Mouse (Mus musculus): ENCODE data around the gene Fhit. TPM values are rescaled to one million over a fixed set of nuclear protein-coding genes. Genes with fewer than 3 reads are reported as not detected.

The Fhit gene
- total RNA-seq, 2 experiments from 2014 or later, result 0.74 to 1.9 TPM

DNA sequence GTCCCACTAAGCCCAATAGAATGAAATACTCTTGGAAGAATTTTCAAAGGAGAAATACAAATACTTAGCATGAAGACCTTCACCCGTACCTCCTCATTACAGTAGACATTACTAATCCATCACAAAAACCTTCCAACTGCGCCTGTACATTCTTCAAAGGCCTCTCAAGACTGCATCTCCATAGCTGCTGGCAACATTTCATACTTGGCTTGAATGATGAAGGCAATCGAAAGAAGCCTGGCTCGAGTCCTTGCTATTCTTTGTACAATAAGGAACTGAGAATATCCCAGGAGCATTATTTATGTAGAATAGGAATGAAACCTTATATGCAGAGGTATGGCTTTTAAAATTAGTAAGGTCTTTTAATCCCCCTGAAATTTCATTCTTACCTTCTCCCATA is 636.0 kb downstream of the Fhit start:
- DNase-seq (ENCODE audit: low spot score), result no peak

DNA sequence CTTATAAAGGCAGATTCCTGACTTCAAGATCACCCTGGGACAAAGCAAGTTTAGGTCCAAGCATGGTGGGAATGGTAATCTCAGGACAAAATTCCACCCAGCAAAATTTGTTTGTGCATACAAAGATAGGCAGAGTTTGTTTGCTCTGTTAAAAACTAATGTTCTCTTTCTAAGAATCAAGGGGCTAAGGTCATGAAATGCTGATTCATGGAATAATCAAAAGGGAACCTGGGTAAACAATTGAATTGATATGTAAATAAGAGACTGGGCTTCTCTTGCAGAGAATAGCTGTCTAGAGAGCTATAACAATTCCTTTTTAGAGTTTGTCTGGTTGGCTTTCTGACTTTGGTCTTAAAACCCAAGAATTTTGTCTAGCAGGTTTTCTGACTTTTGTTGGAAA is 647.8 kb downstream of the Fhit start:
- DNase-seq (ENCODE audit: low spot score), result no peak

DNA sequence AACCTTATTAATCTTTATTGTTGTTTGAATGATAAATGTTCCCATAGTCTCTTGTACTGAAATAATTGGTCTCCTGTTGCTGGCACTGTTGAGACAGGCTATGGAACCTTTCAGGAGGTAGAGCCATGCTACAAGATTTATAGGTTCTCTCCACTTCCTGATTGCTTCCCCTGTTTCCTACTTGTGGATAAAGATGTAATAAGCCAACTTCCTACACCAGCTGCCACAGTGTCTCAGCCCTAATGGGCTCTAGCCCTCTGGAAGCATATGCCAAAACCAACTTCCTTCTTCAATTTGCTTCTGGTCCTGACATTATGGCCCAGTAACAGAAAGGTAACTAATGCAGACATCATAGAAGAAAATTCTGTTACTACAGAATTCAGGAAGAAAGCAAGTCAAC is 652.6 kb downstream of the Fhit start:
- DNase-seq (ENCODE audit: low spot score), result no peak

DNA sequence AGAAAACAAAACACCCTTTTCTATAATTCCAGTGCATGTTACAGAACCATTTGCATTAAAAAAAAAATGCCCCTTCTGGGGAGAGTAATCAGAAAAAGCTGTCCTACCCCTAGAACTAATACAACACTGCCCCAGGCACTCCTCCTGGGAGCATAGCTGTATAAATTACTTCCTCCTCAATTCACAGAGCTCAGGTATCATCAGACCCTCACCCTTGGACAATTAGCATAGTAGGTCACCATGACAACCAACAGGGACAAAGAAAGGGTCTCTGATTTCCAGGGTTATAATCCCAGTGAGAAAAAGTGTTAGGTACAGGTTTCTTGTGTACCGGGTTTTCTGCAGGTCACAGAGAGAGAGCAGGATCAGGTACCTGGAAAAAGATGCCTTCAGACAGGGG is 654.3 kb downstream of the Fhit start:
- no peak for DNase-seq (ENCODE audit: low spot score)

DNA sequence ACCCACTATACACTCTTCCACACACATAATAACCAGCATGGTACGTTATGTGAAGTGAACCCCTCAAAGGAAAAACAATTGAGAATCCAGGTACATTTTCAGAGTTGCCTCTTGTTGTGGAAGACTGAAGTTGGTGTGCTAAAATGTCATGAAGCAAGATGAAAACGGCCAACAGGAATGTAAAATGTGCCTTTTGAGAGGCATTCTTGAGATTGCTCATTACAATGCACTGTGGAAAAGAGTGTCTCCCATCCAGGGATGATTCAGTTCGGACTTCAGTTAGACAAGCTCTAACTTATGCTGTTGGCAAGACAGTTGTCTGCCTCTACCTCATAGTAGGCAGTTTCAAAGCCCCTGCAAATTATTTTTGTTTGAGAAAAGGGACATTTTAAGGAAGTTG is 676.0 kb downstream of the Fhit start:
- DNase-seq (ENCODE audit: low spot score), result no peak

DNA sequence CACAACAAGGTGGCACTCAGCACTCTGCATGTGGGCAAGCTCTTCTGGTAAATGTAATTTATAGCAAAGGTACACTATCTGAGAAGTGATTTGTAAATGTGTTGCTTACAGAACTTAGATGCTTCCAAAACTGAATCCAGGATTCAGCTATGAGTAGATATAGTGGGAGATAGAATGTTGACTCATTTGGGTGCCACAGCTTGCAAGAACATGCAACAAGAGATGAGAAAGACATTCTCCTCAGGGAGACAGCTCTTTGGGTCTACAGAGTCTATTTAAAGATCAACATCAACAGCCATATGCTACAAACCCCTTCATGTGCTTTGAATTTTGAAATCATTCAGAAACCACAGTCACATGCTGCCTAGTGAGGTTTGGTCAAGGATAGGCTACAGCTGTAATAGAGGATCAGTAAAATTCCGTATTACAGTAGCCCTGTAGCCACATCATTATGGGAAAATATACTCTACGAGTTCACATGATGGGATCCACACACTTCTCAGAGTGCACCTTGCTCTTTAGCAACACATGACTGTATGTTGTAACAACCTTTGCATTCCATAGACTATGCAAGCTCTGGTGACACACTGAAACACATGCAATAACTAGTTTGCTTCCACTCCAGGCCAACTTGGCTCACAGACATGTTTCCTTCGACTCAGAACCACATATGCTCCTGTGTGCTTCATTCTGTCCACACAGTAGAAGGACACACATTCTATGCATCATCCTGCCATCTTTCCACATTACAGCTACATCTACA is 678.8 kb downstream of the Fhit start:
- DNase-seq (ENCODE audit: low spot score), result no peak

DNA sequence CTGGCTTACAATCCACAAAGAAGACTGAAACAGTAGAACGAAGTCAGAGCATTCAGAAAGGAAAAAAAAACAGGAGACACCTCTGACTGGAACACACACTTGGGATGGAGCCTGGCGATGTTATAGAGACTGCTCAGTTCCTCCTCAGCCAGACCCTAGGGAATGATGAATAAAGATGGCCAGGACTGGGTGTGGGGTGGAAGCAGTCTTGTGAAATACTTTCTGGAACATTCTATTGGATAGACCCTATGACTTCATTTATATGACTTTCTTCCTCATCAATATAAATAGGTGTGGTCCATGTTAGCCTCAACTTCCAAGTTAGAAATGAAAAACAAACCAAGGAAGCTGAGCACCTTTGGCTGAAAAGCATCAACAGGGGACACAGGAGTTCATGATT is 680.5 kb downstream of the Fhit start:
- peak; percentile 23 for DNase-seq (ENCODE audit: low spot score)

DNA sequence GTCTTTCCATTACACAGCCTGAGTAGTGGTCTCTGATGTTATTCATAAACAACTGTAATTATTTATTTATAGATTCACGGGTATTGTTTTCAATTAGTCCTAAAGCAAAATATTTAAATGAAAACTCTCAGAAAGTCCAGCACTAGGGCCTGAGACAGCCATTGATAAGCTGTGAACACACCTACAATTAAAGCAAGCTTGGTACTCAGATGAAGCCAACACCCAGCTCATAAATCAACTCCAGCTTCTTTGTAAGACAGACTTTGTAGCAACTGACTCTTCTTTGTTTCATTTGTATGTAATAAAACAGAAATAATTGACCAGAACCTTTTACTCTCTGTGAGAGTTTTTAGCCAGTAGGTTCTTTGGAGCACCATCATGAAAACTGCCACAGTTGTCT is 681.2 kb downstream of the Fhit start:
- DNase-seq (ENCODE audit: low spot score), result no peak

DNA sequence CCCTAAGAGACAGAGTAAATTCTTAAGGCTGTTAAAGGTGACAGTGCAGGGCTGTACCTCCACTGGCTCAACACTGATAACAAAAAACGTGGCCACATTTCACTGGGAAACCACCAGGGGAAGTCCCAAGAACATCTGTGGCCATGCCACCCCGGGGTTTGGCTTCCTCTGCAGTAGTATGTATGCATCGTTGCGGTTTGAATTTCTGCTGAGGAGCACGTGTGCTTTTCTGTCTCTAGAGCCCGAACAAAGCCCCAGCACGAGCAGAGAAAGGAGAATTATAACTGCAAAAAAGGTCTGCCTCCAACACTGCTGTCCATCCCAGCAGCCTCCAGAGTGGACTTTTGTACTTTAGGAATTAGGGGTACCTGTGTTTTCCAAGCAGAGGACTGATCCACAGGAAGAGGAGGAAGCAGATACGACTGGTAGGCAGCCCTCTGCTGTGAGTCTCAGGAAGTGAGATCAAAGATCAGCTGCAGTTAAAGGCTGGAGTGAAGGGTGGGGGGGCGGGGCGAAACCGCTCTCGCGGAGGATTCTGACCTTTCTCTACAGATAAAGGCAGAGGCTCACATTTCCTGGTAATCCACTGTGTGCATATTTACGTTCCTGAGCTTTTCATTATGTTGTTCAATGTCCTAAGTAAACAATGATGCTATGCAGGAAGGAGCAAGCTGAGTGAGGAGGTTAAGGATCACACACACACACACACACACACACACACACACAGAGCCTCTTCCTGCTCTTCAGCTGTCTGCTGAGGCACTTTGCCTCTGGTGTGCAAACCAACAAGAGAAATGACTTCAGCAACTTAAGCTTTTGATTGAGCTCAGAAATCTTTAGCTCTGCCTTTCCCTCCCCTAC is 708.6 kb downstream of the Fhit start:
- DNase-seq (ENCODE audit: low spot score), result peak; percentile 4

DNA sequence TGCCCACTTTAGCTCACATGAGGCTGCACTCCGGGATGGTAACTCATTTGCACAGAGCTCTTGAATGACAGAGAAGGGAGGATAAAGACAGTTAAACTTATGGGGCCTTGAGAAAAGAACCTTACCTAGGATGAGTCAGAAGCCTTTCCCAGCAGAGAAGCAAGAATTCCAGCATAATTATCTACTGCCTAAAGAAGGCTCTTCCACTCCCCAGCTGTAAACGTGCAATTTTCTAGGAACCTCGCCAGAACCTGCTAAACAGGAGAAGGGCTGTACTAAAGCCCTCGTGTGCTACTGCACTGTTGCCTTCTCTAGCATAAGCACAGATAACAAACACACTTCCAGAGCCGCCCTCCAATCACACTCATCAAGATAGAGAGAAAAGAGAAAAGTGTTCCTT is 709.6 kb downstream of the Fhit start:
- DNase-seq (ENCODE audit: low spot score), result no peak

DNA sequence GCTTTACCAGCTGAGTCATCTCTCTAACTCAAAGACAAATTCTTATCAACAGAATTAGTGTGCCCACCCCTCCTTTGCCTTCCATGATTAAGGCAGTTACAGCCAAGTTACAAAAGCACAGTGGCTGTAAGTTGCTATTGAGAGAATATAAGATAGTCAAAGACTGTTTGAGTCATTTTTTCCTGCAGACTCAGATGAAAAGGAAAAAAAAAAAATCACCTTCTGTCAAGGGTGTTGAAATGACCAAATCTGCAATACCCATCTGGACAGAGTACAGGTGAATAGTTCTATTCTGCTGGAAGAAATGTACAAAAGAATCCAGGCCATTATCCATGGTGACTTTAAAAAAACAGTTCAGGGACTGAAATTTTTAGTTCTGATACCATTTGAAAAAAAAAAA is 716.5 kb downstream of the Fhit start:
- no peak for DNase-seq (ENCODE audit: low spot score)

DNA sequence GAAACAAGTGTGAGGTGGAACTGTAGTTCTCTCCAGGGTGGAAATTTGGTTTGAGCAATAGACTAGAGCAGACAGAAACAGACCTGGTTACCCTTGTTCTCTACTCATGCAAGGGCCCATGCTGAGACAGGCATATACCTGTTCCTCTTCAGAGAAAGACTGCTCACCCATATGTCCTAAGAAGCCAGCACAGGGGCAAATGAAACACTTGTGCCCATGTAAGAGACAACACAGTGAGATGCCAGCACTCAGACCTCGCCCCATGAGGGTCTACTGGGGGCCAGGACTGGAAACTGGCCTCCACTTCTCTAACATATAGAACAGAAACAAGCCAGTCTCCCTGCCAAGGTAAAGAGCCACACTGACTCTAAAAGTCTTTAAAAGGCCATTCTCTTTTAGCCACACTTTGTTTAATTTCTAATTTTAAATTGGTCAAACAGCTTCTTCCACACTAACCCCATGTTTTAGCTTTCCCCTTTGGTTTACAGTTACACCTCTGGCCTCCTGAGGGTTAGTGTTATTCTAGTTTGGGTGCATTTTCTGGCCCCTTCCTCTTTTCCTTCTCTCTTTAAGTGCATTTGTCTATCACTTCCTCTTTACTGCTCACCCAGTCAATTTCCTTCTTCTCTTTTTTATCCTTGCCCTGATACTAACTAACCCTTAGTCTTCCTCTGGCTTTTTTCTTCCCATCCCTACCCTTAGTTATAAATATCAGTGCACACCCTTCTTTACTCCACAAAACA is 722.7 kb downstream of the Fhit start:
- no peak for DNase-seq (ENCODE audit: low spot score)

DNA sequence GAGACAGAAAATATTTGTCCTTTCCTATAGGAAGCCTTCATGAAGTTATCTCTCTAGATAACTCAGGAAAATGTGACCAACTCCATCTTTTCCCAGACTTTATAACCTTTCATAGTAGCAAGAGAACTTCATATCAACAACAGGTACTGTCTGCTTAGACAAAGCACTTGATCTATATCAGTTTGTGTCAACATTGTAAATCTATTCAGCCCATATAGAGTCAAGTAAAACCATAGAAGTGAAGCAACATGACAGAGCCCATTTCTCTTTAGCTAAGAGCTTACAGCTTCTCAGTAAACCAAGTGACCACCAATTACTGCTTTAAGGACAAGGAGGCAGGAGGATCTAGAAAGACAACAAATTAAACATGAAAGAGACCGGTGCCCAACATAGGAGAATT is 725.6 kb downstream of the Fhit start:
- no peak for DNase-seq (ENCODE audit: low spot score)

DNA sequence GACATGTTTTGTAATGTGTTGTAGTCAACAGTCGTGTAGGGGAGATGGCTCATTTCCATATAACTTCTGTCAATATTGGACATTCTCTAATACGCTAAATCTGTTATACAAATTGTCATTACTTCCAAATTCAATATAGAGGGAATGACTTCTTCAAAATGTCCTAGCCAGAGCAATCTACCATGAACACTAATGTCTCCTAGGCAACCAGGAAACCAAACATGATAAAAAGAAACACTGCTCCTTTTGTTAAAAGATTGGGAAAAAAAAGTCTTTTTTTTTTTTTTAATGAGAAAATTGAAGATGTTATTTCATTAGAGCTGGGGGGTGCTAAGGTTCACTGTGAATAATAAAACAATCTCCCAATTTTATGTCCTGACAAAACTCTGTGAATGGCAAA is 729.3 kb downstream of the Fhit start:
- DNase-seq (ENCODE audit: low spot score), result no peak

DNA sequence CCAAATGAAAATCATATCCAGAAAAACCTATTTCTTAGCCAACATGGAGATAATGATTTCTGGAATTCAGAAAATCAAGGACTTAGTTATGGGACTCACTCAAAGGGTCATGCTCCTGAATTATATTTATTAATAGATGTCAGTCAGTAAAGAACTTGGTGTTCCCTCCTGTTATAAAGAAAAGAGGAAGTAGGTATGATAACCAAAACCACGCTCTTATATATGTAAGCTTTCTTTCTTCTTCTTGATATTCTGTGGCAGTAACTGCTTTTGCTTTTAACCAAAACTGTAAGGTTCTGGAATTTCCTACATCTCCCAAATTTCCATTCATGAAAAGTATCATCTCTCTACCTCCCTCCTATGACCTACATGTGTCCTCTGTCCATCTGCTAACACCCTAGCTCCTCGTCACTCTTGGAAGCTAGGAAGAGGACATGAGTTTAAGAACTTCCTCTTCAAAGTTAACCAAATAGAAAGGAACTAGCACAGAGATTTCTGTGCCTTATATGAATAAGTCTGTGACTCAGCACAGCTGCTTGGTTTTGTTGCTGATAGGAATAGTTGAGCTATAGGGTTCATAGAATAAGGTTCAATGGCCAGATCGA is 731.3 kb downstream of the Fhit start:
- DNase-seq (ENCODE audit: low spot score), result no peak

DNA sequence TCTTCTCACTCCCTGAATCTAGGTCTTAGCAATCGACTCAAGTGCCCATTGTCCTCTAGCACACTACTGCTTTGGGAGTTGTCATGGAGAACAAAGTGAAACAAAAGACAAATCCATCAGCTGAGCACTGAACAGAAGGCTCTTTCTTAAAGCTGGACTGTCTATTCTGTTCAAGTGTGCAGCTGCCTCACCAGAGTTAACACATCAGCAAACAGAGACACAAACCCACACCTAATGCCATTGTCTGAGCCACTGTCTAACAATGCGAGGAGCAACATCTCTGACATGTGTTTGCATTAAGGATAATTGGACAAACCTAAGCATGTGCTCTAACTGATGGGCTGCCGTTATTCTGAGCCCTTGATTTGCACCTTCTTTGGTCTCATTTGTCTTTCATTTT is 738.3 kb downstream of the Fhit start:
- DNase-seq (ENCODE audit: low spot score), result no peak

DNA sequence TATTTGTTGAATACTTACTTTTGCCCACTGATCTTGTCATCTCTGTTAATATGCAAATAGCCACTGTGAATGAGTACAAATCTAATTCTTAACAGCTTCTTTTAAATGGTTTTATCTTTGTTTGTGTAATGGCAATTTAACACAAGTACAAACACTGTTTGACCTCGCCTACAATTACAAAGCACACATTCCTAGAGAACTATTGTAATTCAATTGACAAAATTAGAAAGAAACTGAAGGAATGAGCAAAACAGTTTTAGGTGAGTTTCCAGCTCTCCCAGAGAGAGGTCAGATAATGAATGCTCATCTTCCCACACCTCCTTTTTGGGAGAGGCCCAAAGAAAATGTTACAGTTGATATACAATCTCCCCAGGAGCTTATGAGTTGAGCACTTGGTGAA is 739.6 kb downstream of the Fhit start:
- DNase-seq (ENCODE audit: low spot score), result no peak

DNA sequence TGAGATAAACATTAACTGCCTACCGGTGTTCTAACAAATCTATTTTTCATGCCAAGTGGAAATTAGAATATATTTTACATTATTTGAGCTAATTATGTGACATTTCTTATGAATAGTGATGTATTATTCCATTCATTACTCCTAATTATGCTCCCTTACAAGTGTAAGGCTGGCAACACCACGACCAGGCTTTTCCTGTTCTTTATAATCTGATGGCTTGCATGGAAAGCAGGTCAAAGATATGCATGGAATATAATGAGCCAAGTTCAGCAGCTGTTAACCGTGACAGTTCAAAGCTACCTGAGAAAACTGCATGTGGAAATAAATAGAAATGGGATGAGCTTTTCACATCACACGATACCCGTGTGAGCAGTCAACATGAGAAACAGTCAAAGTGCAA is 746.8 kb downstream of the Fhit start:
- no peak for DNase-seq (ENCODE audit: low spot score)

DNA sequence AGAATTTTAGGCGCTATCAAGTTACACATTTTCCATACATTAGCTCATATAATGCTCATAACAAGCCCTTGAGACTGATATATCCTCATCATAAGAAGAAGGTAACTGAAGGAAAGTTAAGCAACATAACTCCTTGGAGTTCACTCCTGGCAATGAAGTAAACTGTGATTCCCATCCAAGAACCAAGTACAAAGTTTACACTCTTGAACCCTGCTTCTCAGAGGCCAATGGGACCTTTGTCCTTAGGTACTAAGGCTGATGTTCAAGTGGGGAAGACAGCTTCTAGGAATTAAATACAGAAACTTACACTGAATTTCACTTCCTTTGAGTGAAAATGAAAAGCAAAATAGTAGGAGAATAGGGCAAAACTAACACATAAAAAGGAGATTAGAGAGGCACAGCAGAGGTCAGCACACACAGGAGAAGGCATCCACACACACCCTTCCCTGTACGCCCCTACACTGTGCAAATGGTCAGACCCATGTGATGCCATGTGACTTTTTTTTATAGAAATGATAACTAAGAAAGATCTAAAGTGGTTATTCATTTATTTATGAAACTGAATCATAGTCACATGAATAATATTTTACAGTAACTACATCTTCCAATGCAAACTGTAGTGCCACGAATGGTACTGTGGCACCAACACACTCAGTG is 752.4 kb downstream of the Fhit start:
- DNase-seq (ENCODE audit: low spot score), result no peak

DNA sequence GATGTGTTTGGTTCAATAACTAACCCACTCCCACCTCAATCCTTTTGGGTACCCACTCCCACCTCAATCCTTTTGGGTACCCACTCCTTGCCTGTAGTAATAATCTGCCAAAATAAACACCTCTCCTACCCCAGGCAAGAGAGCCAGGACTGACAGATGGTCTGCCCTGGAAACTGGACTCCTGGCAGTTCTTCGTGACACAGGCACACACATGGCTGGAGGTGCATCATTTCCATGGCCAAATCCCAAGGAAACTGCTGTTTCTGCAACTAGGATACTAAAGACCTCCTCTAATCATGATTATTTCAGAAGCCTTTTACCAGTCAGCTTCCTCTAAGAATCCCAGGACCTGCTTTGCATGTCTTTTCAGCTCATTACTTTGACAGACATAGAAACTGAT is 756.5 kb downstream of the Fhit start:
- no peak for DNase-seq (ENCODE audit: low spot score)
